Mouse (Mus musculus) stomach, postnatal 0 days (tissue): ENCODE data around the gene Bsg. TPM values are rescaled to one million over a fixed set of nuclear protein-coding genes. Genes with fewer than 3 reads are reported as not detected.

Source experiments
- ATAC-seq: fragments of 200-750 bp; cut with Nextera tagmentation; 2 replicates; pipeline ENCODE4 v1.8.0; 2017; ENCODE audit not compliant: low FRiP score, low TSS enrichment
- DNase-seq: peaks from one replicate; pipeline ENCODE4 v3.0.0-alpha.2; 2016; ENCODE audit warnings: low spot score
- H3K27ac ChIP-seq: fragments of 300-500 bp; sonication (generic); replicated peaks from 2 replicates; pipeline ENCODE4 v1.5.1; 2014; ENCODE audit warnings: mild to moderate bottlenecking, control low read depth
- H3K27me3 ChIP-seq: fragments of 300-500 bp; sonication (generic); 2 replicates; pipeline ENCODE4 v1.6.1; 2014; ENCODE audit warnings: low read length; ENCODE audit not compliant: control insufficient read depth, insufficient read depth
- H3K36me3 ChIP-seq: fragments of 300-500 bp; sonication (generic); 2 replicates; pipeline ENCODE4 v1.6.1; 2014; ENCODE audit warnings: low read length, mixed read lengths; ENCODE audit not compliant: control insufficient read depth, insufficient read depth
- H3K4me1 ChIP-seq: fragments of 300-500 bp; sonication (generic); replicated peaks from 2 replicates; pipeline ENCODE4 v1.6.1; 2014; ENCODE audit warnings: antibody characterized with exemption; ENCODE audit not compliant: control insufficient read depth, insufficient read depth
- H3K4me2 ChIP-seq: fragments of 300-500 bp; sonication (generic); replicated peaks from 2 replicates; pipeline ENCODE4 v1.6.1; 2014; ENCODE audit warnings: low read depth, mild to moderate bottlenecking, control low read depth, moderate library complexity
- H3K4me3 ChIP-seq: fragments of 300-500 bp; sonication (generic); 2 replicates; pipeline ENCODE4 v1.5.1; 2014; ENCODE audit warnings: low read depth, low read length, control low read depth
- H3K9ac ChIP-seq: fragments of 300-500 bp; sonication (generic); 2 replicates; pipeline ENCODE4 v1.6.1; 2014; ENCODE audit warnings: mild to moderate bottlenecking, low read length, control low read depth, mixed read lengths
- H3K9me3 ChIP-seq: fragments of 300-500 bp; sonication (generic); 2 replicates; pipeline ENCODE4 v1.6.1; 2016; ENCODE audit warnings: low read length; ENCODE audit not compliant: control insufficient read depth
- CTCF ChIP-seq: IDR thresholded peaks from 2 replicates; pipeline ENCODE4 v1.5.1; 2016; ENCODE audit warnings: antibody characterized with exemption, low read depth, mild to moderate bottlenecking, moderate library complexity
- EP300 ChIP-seq: optimal IDR thresholded peaks from 2 replicates; pipeline ENCODE3; 2016; ENCODE audit warnings: antibody characterized with exemption
- WGBS: fragments of 180-500 bp; shearing (Covaris S2); extraction: QIAGEN DNeasy Blood & Tissue Kit; methylation state at CpG from one replicate; pipeline ENCODE4 v1.1.7; 2014; 5-methylcytosine and 5-hydroxymethylcytosine counted together
- polyA plus RNA-seq: library from polyadenylated mRNA; unstranded; fragments of >200 nt; fragmentation: Nextera tagmentation; extraction: Ambion mirVana; gene quantifications from 2 replicates; pipeline ENCODE4 v1.2.1, GENCODE M21; 2015

The Bsg gene
- polyA plus RNA-seq, 1 experiment from 2014 or later = 1,012 TPM

GRCm38 (mm10) chr10:79688720-79689119 lies 15.6 kb upstream of the Bsg start, which contains the start of gene Gzmm:
Gzmm (plus strand) TSS chr10:79689020.
- H3K4me2 ChIP-seq = no peak within 1 kb of the TSS
- WGBS = 78% methylated on average over 4 of the region's 4 CpGs

GRCm38 (mm10) chr10:79689178-79689577 lies 15.1 kb upstream of the Bsg start:
- Histone ChIP-seq H3K4me1 (0 out of 2 replicates have a peak, but pooled peaks cover 2% of the 10 kb centered on the region), H3K27ac (no peak overlapping the region), H3K9me3 (no peaks in the 10 kb centered on the region), H3K36me3 (peaks cover 20% of the 10 kb centered on the region), H3K27me3 (no peaks in the 10 kb centered on the region), H3K4me3 (no peak overlapping the region), H3K4me2 (no peak overlapping the region), H3K9ac (no peak overlapping the region)
- WGBS = 88% methylated on average over 3 of the region's 3 CpGs
- no peak for TF ChIP-seq EP300
- TF ChIP-seq CTCF = no peak
- ATAC-seq (no peak), DNase-seq (no peak)

More at GRCm38 (mm10) chr10:79688720-79689119, 15.6 kb upstream of the Bsg start, which contains the start of gene Gzmm:
- H3K9ac ChIP-seq = no peak within 1 kb of the TSS
- H3K9me3 ChIP-seq = no peaks in the 10 kb centered on the region
- no peak within 1 kb of the TSS for H3K27ac ChIP-seq
- H3K4me3 ChIP-seq = no peak within 1 kb of the TSS
- no peak for ATAC-seq
- no peak for DNase-seq
- no peaks in the 10 kb centered on the region for H3K27me3 ChIP-seq
- TF ChIP-seq EP300 (no peak), CTCF (no peak)
- H3K4me1 ChIP-seq = peaks cover 4% of the 10 kb centered on the region; the same call in 1 of the 2 replicates
- peaks cover 20% of the 10 kb centered on the region for H3K36me3 ChIP-seq

GRCm38 (mm10) chr10:79691986-79692548 lies 12.2 kb upstream of the Bsg start:
- Histone ChIP-seq H3K4me2 (no peak overlapping the region), H3K27me3 (no peaks in the 10 kb centered on the region), H3K4me1 (peaks cover 8% of the 10 kb centered on the region), H3K9ac (no peak overlapping the region), H3K27ac (no peak overlapping the region), H3K36me3 (peaks cover 11% of the 10 kb centered on the region), H3K4me3 (no peak overlapping the region), H3K9me3 (no peaks in the 10 kb centered on the region)
- TF ChIP-seq EP300 = no peak
- TF ChIP-seq CTCF = peak; percentile 52
- DNase-seq (no peak), ATAC-seq (no peak)
- 95% methylated on average over 2 of the region's 2 CpGs for WGBS

- no peak for DNase-seq
- Histone ChIP-seq H3K27me3 (no peaks in the 10 kb centered on the region), H3K4me3 (no peak overlapping the region), H3K9ac (no peak overlapping the region), H3K4me2 (no peak overlapping the region), H3K4me1 (peaks cover 8% of the 10 kb centered on the region), H3K27ac (no peak overlapping the region; the same call in 1 of the 2 replicates), H3K36me3 (peaks cover 3% of the 10 kb centered on the region), H3K9me3 (no peaks in the 10 kb centered on the region)
- ATAC-seq = no peak
- 55% methylated on average over 12 of the region's 12 CpGs for WGBS
- TF ChIP-seq CTCF = no peak
- TF ChIP-seq EP300 = no peak
Observed at GRCm38 (mm10) chr10:79693580-79694378, 10.5 kb upstream of the Bsg start.

- WGBS = 72% methylated on average over 6 of the region's 6 CpGs
- DNase-seq (no peak), ATAC-seq (no peak)
- Histone ChIP-seq H3K27ac (no peak overlapping the region; the same call in 1 of the 2 replicates), H3K4me2 (no peak overlapping the region), H3K4me3 (no peak overlapping the region), H3K4me1 (peaks cover 8% of the 10 kb centered on the region), H3K9ac (no peak overlapping the region), H3K9me3 (no peaks in the 10 kb centered on the region), H3K36me3 (no peaks in the 10 kb centered on the region), H3K27me3 (no peaks in the 10 kb centered on the region)
- TF ChIP-seq CTCF = no peak
- TF ChIP-seq EP300 = no peak
Observed at GRCm38 (mm10) chr10:79694379-79694655, 10.0 kb upstream of the Bsg start.
